Mouse (Mus musculus) liver, embryonic 14.5 days (tissue): ENCODE measurements at regions not wholly inside any gene's neighbourhood (a gene's known extent, or its start where the extent isn't known, plus 50 kb on each side); places are given as distances from the start of the nearest gene placed in this dataset.

ENCODE experiments used
- CTCF ChIP-seq: IDR thresholded peaks from 2 replicates; pipeline ENCODE4 v1.5.1; 2016; ENCODE audit warnings: antibody characterized with exemption, low read depth, control low read depth
- EP300 ChIP-seq: IDR thresholded peaks from 2 replicates; pipeline ENCODE4 v1.6.1; 2016; ENCODE audit warnings: antibody characterized with exemption, low read depth

GRCm38 (mm10) chr13:60424267-60424666 is 177.5 kb upstream of the Dapk1 start:
- no peak for TF ChIP-seq CTCF
- no peak for TF ChIP-seq EP300
